Mouse (Mus musculus) kidney, postnatal 25 days (tissue): ENCODE measurements around the gene Plbd2.
"Not testable (repeated sequence)": the region's sequence is repeated elsewhere in the genome, so short reads cannot be mapped to it uniquely, and the experiment has no call there.

ENCODE experiments used
- DNase-seq, 2 experiments: peaks; one replicate each; pipeline ENCODE4 v3.0.0; 2021; ENCODE audit warnings: mixed read lengths in 2 of 2

Plbd2 gene

DNA sequence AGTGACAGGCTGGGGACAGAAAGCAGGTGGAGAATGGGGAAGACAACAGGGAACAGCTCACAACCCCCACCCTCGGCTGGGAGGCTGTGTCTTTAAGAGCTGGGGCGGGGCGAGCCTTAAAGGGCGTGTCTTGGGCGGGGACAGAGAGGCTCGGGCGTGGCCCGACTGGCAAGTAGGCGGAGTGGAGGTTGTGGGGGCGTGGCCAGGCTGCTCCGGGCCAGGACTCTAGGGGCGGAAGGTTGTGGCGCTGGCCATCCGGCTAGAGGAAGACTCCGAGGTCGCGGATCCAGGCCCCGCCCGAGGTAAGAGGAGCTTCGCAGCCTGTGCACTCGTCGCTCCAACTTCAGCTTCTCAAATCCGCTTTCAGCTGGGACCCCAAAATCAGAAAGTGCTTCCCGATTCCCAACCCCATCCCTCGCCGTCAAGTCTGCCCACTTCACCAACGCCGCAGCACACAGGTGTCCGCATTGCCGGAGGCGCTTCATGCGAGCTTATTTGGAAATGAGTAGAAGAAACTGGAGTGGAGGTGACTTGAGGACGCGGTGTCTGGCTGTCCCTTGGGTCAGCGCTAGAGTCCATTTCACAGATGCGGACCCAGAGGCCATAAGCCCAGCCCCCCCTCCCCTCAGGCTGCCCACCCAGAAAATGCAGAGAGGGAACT is 7.7 kb upstream of the Plbd2 start, which contains the start of gene Slc8b1:
Gene Slc8b1 (plus strand): TSS at position 187 of the 661 bp plus-strand sequence.
- DNase-seq = peak; percentile 98 to 99

DNA sequence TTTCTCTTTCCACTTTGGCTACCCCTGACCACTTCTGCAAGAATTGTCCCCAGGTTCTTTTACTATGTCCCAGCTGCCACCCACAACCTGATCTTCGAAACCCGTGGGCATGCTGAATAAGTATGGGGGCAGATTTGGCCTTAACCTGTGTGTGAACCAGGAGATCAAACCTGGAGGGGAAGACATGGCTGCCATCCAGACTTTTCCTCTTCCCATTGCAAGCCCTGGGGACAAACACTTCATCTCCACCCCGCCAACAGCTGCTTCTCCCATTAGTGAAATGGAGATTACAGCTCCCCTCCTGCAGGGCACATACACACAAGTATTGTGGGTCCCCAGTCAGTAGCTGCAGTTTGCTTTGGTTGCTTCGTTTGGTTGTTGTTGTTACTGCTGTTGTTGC is 3.9 kb upstream of the Plbd2 start:
- no peak for DNase-seq

DNA sequence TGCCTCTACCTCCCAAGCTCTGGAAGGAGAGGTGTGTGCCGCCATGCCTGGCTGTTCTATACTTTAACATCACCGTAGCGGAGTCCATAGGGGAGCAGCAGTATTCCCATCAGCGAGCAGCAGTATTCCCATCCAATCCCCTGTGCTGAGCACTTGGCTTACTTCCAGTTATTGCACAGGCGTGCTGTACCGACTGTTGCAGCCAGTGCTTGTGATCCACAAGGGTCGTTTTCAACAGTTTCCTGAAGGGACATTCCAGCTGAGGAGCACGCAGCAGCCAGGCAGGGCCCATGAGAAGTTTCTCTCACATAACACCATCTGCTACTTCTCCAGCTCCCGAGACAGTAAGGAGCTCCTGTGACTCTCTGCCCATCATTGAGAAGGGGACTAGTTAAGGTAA is 3.1 kb upstream of the Plbd2 start:
- no peak for DNase-seq

GRCm38 (mm10) chr5:120505781-120506180 is 2.4 kb upstream of the Plbd2 start:
- DNase-seq = no peak

GRCm38 (mm10) chr5:120505368-120505767 is 1.9 kb upstream of the Plbd2 start:
- DNase-seq = peak; percentile 87 to 88

DNA sequence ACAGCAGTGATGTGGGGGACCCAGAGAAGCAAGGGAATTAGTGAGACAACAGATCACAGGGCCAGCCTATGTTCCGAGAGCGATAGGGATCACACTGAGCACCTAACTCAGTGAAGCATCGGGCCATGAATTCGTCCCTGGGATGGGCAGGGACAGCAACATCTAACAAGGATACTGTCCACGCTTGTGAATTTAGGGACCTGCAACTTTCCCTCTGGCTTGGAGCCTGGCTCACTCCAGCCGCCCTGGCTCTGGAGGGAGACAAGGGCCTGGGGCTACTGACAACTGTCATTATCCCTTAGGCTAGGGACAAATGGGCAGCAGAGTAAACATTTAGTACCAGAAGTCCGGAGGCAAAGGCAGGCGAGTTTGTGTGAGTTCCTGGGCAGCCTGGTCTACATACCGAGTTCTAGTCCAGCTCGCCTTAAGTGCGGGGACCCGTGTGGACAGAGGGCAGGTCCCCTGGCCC is 716 bp downstream of the Plbd2 start:
- DNase-seq = no peak

GRCm38 (mm10) chr5:120502147-120502621 is 1.2 kb downstream of the Plbd2 start:
- DNase-seq = no peak

DNA sequence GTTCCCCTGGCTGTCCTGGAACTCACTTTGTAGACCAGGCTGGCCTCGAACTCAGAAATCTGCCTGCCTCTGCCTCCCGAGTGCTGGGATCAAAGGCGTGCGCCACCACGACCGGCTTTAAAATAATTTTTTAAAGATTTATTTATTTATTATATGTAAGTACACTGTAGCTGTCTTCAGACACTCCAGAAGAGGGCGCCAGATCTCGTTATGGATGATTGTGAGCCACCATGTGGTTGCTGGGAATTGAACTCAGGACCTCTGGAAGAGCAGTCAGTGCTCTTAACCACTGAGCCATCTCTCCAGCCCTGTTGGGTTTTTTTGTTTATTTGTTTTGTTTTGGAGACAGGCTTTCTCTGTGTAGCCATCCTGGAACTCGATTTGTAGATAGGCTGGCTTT is 2.8 kb downstream of the Plbd2 start:
- not testable (repeated sequence) for DNase-seq

DNA sequence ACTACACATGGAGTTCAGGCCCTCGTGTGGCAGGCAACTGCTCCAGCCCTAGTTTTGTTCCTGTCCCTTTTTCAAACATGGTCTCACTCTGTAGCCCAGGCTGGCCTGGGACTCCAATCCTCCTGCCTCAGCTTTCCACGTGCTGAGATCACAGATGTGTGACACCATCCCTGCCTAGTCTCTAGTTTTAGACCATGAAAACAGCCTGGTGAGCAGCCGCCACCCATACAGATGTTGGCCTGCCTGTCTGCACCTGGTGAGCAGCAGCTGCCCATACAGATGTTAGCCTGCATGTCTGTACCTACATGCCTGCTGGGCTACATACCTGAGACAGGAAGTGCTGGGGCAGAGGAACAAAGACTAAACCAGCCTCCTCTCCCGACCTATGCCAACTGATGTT is 4.2 kb downstream of the Plbd2 start:
- no peak for DNase-seq

- no peak for DNase-seq
These were observed 6.4 kb downstream of the Plbd2 start for GRCm38 (mm10) chr5:120497071-120497470.

DNA sequence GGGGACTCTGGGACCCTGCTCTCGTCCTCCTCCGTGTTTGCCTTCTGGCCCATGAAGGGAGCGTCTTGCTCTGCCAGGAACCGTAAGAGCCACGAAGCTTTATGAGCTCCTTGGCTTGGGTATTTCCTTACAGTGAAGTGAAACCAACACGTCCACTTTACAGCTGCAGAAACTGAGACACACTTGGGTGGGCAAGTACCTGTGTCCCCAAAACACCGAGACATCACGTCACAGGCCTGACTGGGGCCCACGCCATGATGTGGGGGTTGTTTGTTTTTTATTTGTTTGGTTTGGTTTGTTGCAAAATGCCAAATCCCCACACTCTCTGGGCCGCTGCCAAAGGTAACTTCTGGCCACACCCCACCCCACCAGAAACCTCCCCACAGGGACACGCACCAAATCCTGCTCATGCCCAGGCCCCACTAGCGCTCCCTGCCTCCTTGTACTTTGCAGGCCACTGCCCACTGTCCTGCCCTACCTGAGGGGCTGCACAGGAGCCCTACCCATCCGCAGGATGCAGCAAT is 7.7 kb downstream of the Plbd2 start:
- no peak for DNase-seq

DNA sequence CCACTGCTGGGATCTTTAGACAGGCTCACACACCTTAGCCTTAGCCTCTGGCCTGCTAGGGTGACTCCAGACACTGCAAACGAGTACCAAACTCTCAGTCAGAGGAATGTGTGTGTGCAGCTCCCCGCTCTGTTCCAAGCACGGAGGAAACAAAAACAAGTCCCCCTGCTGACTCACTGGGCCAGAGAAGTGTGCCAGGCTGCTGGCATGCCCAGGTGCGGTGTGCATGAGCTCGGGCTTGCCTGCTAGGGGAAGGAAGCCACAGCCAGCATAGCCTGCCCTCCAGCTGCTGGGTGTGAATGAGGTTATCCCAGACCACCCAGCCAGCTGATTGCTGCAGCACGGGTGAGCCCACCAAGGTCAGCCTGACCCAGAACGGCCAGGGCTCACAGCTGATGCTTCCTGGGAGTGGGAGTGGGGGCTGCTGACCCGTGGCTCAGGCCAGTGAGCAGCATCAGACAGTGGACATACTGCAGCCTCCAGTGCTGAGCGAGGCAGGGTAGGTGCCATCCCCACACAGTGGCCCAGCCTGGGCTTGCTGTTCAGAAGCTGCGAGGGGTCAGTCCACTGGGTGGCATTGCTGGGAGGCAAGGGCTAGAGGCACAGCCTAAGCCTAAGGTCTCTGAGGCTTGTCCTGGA is 8.2 kb downstream of the Plbd2 start:
- peak; percentile 23 to 60 for DNase-seq

DNA sequence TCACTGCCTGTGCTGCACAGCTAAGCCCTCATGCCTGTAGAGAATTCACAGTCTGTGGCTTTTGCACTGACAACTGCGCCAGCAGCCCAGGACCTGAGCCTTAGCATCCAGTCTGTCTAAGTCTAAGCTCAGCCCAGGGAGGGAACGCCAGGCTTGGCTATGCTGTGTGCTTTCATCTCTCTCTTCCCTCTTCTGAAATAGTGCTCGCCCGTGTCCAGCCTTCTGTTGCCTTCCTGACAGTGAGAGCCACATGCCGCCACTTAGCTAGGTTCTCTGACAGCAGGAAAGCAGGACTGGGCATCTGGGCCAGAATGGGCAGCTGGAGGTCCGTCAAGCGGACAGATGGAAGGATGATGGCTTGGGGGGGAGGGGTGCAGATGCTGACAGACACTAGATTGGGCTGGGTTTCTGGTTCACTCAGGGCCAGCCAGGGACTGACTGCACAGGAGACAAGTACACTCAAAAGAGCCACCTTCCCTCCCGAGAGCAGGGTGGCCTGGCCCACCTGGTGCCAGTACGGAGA is 9.5 kb downstream of the Plbd2 start:
- DNase-seq = no peak

GRCm38 (mm10) chr5:120493440-120493839 is 10.0 kb downstream of the Plbd2 start:
- no peak for DNase-seq

- DNase-seq = peak; percentile 45 to 64
These were observed 11.0 kb downstream of the Plbd2 start for GRCm38 (mm10) chr5:120492437-120492836.

DNA sequence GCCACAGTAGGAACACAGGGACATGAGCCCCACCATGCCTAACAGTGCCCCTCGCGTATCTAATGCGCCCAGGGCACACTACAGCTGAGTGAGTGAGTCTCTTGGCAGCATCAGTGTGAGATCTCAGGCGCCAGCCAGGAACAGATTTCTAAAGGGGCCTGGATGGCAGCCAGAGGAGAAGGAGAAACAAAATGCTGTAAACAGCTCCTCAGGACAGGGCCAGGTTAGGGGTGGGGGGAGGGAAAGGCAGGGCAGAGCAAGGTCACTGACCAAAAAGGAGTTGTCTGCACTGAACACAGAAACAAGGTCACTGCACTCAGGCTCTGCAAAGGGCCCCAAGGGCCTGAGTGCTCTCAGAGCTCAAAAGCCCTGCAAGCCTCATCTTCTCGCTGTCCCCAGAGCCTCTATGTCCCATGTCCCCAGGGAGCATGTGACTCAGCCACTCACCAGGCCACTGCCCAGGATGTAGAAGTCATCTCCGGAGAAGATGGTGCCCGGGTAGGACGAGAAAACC is 12.7 kb downstream of the Plbd2 start:
- DNase-seq = peak; percentile 77 to 84

DNA sequence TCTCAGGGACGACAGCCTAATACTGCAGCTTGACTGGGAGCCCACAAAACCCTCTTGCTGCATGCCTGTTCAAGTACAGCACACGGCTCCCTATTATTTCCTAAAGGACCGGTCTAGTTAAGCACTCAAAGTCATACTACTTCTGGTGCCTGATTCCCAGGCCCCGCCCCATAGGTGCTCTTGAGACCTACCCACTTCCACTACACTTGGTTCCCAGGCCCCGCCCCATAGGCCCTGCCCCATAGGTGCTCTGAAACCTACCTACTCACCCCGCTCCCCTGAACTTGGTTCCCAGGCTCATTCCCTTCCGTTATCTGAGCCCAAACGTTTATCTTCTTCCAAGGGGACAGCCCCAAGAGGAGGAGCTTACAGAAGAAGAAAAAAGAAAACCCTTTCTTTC is 15.6 kb downstream of the Plbd2 start:
- DNase-seq = no peak

GRCm38 (mm10) chr5:120483399-120483798 is 20.0 kb downstream of the Plbd2 start:
- DNase-seq = peak in 1 of 2 experiments; percentile 35

- DNase-seq = peak in 1 of 2 experiments; percentile 32
These were observed 22.2 kb downstream of the Plbd2 start for GRCm38 (mm10) chr5:120481205-120481604.

- no peak for DNase-seq
These were observed 23.9 kb downstream of the Plbd2 start for GRCm38 (mm10) chr5:120479538-120479937.

- DNase-seq = no peak
These were observed 25.4 kb downstream of the Plbd2 start for GRCm38 (mm10) chr5:120477993-120478392.

GRCm38 (mm10) chr5:120476296-120476695 is 27.1 kb downstream of the Plbd2 start, which contains the start of gene Sds:
Gene Sds, plus strand, starts transcription at chr5:120476526.
- DNase-seq = peak in 1 of 2 experiments; percentile 35

GRCm38 (mm10) chr5:120475861-120476260 is 27.6 kb downstream of the Plbd2 start:
- no peak for DNase-seq
